Mouse (Mus musculus) liver, postnatal 0 days (tissue): ENCODE results near the gene Kcnj2.

Experiments used
- CTCF ChIP-seq: sonication (generic); IDR thresholded peaks from 2 replicates; pipeline ENCODE4 v1.5.1; 2016; ENCODE audit warnings: antibody characterized with exemption, low read depth
- EP300 ChIP-seq: IDR thresholded peaks from 2 replicates; pipeline ENCODE4 v1.6.1; 2016; ENCODE audit warnings: antibody characterized with exemption, low read depth, mild to moderate bottlenecking

GRCm38 (mm10) chr11:111057435-111057834, 8.5 kb upstream of the Kcnj2 start:
- no peak for TF ChIP-seq CTCF
- no peak for TF ChIP-seq EP300
